Mouse (Mus musculus): ENCODE data around the gene Acad9.

DNA sequence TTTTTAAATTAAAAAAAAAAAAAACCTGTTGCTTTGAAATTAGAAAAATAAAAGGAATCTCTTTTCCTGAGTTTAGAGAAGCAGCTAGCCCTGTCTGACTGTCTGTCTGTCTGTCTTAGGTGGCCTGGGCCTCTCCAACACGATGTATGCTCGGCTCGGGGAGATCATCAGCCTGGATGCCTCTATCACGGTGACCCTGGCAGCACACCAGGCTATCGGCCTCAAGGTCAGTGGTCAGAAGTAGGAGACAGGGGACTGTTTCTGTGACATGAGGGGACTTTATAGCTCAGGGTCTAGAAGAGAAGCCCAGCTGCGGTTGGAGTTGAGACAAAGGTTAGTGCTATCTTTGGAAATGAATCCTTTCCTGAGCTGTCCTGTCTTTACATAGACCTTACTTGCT is 8.5 kb downstream of the Acad9 start:
- no peak for TF ChIP-seq CTCF (IDR thresholded peaks at IDR 0.05; ENCODE audit: insufficient read depth, low read depth, low read length)
- TF ChIP-seq POLR2A (IDR thresholded peaks at IDR 0.05; ENCODE audit: insufficient read depth, low read depth, low read length): no peak

Measured in olfactory bulb, adult 2 months (tissue).